Mouse (Mus musculus): ENCODE results near the gene Fam83f. TPM values are rescaled to one million over a fixed set of nuclear protein-coding genes. Genes with fewer than 3 reads are reported as not detected.

Fam83f gene
- 1.5 and 1.6 TPM in 2 replicates for polyA plus RNA-seq (2015; fragmentation: Nextera tagmentation; extraction: Ambion mirVana)

DNA sequence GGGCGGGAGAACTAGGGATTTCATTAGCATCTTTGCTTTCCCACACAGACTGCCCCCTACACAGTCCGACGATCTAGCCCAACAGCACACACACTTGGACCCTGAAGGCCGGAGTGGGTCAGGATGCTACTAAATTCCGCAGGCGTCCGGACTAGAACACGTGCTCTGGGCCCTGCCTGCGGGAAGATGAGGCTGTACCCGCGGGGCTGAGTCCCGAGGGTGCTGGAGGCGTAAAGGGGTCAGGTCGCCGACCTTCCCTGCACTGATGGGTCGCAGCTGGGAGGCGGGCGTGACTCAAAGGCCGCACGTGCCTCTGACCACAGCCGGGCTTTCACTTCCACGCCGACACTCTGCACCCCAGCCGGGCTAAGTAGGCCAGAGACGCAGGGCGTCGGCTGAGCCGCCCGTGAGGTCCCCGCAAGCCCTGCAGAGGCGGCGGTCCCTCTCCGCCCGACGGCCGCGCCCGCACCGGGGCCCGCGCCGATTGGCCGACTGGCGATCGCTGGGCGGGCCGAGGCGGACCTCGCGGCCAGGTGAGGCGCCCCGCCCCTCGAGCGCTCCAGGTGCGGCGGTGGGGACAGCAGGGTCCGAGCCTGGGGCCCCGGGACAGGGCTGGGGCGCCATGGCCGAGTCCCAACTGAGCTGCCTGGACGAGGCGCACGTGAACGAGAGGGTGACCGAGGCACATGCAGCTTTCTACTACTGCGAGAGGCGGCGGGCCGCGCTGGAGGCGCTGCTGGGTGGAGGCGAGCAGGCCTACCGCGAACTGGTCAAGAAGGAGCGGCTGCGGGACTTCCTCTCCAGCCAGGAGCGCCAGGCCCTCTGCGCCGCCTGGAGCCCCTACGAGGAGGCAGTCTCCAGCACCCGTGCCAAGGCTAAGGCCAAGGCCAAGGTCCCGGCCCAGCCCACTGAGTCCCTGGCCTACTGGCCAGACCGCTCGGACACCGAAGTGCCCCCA, at the start of gene Fam83f:
Gene Fam83f, plus strand, starts transcription at position 553 of the 958 bp plus-strand sequence.
- H3K9me3 ChIP-seq = peaks cover 6% of the 10 kb centered on the region; the same call in 1 of the 2 replicates
- no peak within 1 kb of the TSS for H3K27ac ChIP-seq
- no peak for ATAC-seq (ENCODE audit: low FRiP score, low read depth)
- H3K36me3 ChIP-seq = no peaks in the 10 kb centered on the region
- peak within 1 kb of the TSS; percentile 47 for H3K4me3 ChIP-seq
- H3K9ac ChIP-seq = peak within 1 kb of the TSS; percentile 63
- peaks cover 9% of the 10 kb centered on the region for H3K4me1 ChIP-seq
- H3K27me3 ChIP-seq = peaks cover 60% of the 10 kb centered on the region
- 4% methylated on average over 84 of the region's 85 CpGs for WGBS
- peak within 1 kb of the TSS; percentile 79 for H3K4me2 ChIP-seq (replicated peaks)

DNA sequence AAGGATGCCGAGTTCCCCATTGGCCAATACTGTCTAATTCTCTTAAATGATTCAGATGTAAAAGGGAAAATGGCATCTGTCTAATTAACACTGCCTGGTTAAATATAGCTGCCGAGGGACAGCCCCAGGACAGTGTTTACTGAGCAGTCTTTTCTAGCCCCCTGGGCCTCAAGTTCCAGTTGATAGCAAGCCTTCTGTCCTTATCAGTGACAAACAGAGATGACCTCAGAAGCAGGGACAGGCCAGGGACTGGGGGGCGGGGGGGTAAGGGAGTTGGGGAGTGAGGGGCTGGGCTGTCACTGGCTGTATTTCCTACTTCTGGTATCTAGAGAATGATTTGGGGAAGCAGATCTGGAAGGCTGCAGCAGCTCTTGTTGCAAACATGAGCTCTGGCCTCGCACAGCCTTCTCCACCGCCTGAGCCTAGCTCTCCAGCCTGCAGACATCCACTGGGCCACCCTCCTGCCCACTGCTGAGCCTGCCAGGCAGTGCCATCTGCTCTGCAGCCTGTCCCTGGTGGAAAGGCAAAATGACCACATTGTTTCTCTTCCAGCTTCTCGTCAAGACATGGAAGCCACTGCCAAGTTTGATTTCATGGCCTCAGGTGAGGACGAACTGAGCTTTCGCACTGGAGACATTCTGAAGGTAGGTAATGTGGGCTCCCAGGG, 48.3 kb upstream of the Fam83f start:
- no peaks in the 10 kb centered on the region for H3K36me3 ChIP-seq
- no peak overlapping the region for H3K4me2 ChIP-seq (replicated peaks)
- H3K9ac ChIP-seq = no peak overlapping the region
- 63% methylated on average over 8 of the region's 8 CpGs for WGBS
- H3K27me3 ChIP-seq = peaks cover 9% of the 10 kb centered on the region
- no peaks in the 10 kb centered on the region for H3K9me3 ChIP-seq
- no peak overlapping the region for H3K27ac ChIP-seq
- ATAC-seq (ENCODE audit: low FRiP score, low read depth) = peak; percentile 36; the same call in 1 of the 2 replicates
- H3K4me3 ChIP-seq = no peak overlapping the region
- H3K4me1 ChIP-seq = 0 out of 2 replicates have a peak, but pooled peaks cover 3% of the 10 kb centered on the region

DNA sequence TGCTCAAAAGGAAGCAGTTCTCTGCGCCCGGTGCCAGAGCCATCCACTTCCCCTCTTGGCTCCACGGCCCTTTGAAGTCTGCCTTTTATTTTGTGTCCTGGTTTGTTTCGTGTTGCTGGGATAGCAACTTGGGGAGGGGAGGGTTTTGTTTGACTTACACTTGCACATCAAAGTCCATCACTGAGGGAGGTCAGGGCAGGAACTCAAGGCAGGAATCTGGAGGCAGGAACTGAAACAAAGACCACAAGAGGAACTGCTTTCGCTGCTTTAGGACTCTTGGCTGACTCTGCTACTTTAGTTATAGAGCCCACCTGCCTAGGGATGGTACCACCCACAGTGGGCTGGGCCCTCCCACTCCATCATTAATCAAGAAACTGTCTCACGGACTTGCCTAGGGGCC, 45.2 kb upstream of the Fam83f start:
- 49% methylated on average over 6 of the region's 6 CpGs for WGBS
- H3K9me3 ChIP-seq = no peaks in the 10 kb centered on the region
- no peaks in the 10 kb centered on the region for H3K36me3 ChIP-seq
- peaks cover 2% of the 10 kb centered on the region for H3K27me3 ChIP-seq
- ATAC-seq (ENCODE audit: low FRiP score, low read depth) = no peak
- H3K4me2 ChIP-seq (replicated peaks) = no peak overlapping the region
- H3K4me3 ChIP-seq = no peak overlapping the region
- no peak overlapping the region for H3K9ac ChIP-seq
- peaks cover 8% of the 10 kb centered on the region for H3K4me1 ChIP-seq
- no peak overlapping the region for H3K27ac ChIP-seq

DNA sequence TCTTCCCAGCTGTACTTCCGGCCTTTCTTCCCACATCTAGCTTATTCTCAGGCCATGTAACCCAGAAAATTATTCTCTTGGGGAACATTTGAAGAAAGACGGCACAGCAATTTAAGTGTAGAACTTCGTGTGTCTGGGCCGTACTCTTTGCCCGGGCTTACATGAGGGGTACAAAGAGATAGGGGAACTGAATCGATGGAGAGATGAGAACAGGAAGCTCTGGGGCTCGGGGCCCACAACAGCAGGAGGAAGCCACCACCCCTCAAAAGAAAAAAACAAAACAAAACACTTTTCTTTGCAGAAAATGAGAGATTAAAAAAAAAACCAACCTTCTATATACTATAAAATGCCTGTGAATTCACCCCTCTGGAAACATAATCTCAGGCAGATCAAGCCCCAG, 41.5 kb upstream of the Fam83f start:
- Histone ChIP-seq H3K9me3 (no peaks in the 10 kb centered on the region), H3K27me3 (no peaks in the 10 kb centered on the region), H3K36me3 (no peaks in the 10 kb centered on the region), H3K4me1 (peaks cover 6% of the 10 kb centered on the region), H3K4me2 (replicated peaks) (no peak overlapping the region), H3K4me3 (no peak overlapping the region), H3K9ac (no peak overlapping the region), H3K27ac (no peak overlapping the region)
- 61% methylated on average over 7 of the region's 7 CpGs for WGBS
- ATAC-seq (ENCODE audit: low FRiP score, low read depth) = no peak

DNA sequence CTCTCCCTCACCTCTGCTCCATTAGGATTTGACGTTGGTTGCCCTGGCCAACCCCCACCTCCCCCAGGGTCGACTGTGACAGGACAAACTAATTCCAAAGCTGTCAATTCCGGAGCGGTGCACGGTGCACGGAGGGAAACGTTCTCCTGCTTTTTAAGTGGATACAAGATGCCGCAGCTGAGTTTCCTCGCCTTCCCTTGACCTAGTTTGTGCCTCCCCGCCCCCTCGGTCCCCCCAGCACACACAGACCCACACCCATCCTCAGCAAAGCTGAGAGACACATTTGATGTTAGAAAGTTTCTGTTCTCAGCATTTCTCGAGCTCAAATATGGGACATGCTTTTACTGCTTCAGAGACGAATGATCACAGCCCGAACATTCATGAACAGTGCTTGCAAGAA, 40.9 kb upstream of the Fam83f start:
- ATAC-seq (ENCODE audit: low FRiP score, low read depth) = no peak

DNA sequence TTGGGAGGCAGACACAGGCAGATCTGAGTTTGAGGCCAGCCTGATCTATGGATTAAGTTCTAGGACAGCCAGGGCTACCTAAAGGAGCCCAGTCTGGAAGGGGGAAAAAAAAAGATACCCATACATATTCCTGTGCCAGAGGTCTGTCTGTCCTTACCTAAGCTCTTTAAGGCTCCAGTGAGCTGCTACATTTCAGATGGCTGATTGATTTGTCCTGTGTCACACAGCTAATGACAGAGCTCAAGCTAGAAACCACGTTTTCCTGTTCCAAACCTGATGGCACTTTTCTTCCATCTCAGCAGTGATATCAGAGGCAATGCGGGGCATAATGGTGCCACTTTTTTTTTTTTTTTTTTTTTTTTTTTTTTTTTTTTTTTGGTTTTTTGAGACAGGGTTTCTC, 40.3 kb upstream of the Fam83f start:
- Histone ChIP-seq H3K9me3 (no peaks in the 10 kb centered on the region), H3K36me3 (no peaks in the 10 kb centered on the region), H3K4me1 (peaks cover 6% of the 10 kb centered on the region), H3K27ac (no peak overlapping the region), H3K4me2 (replicated peaks) (no peak overlapping the region), H3K9ac (no peak overlapping the region), H3K27me3 (no peaks in the 10 kb centered on the region), H3K4me3 (no peak overlapping the region)
- 79% methylated on average over 2 of the region's 2 CpGs for whole genome bisulfite sequencing
- ATAC-seq (ENCODE audit: low FRiP score, low read depth) = no peak

More for the DNA sequence above, 40.9 kb upstream of the Fam83f start:
- Histone ChIP-seq H3K27me3 (no peaks in the 10 kb centered on the region), H3K4me3 (no peak overlapping the region), H3K9me3 (no peaks in the 10 kb centered on the region), H3K4me1 (peaks cover 6% of the 10 kb centered on the region), H3K36me3 (no peaks in the 10 kb centered on the region), H3K4me2 (replicated peaks) (peak overlapping the region; percentile 11; the same call in 1 of the 2 replicates), H3K27ac (no peak overlapping the region), H3K9ac (no peak overlapping the region)
- WGBS = 38% methylated on average over 14 of the region's 14 CpGs

DNA sequence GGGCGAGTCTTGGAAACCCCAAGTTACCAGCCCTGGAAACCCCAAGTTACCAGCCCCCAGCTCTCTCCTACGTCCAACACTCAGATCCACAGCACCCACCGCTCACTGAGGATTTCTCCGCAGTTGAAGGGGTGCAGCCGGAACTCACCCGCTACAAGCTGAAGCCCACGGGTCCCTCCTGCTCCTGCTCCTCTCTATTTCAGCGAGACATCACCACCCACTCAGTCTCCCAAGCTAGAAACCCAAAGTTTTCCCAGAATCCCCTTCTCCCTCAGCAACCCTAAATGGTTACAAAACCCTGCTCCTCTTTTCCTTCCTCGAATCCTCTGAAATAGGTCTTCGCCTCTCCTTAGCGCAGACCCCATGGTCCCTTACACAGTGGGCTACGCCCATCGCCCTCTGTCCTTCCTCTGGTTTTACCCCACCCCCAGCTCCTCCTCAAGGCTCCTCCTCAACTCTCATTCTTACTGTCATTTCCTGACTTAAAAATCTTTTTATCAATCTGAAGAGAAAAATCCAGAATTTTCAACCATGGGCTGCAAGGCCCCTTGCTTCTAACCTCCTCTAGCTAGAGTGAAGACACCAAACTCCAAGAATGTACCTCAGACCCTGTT, 39.3 kb upstream of the Fam83f start:
- H3K27ac ChIP-seq = no peak overlapping the region
- H3K9ac ChIP-seq = no peak overlapping the region
- H3K4me3 ChIP-seq = no peak overlapping the region
- 0 out of 2 replicates have a peak, but pooled peaks cover 4% of the 10 kb centered on the region for H3K27me3 ChIP-seq
- no peaks in the 10 kb centered on the region for H3K36me3 ChIP-seq
- no peak overlapping the region for H3K4me2 ChIP-seq (replicated peaks)
- ATAC-seq (ENCODE audit: low FRiP score, low read depth) = no peak
- peaks cover 6% of the 10 kb centered on the region for H3K4me1 ChIP-seq
- no peaks in the 10 kb centered on the region for H3K9me3 ChIP-seq
- WGBS = 87% methylated on average over 13 of the region's 13 CpGs

DNA sequence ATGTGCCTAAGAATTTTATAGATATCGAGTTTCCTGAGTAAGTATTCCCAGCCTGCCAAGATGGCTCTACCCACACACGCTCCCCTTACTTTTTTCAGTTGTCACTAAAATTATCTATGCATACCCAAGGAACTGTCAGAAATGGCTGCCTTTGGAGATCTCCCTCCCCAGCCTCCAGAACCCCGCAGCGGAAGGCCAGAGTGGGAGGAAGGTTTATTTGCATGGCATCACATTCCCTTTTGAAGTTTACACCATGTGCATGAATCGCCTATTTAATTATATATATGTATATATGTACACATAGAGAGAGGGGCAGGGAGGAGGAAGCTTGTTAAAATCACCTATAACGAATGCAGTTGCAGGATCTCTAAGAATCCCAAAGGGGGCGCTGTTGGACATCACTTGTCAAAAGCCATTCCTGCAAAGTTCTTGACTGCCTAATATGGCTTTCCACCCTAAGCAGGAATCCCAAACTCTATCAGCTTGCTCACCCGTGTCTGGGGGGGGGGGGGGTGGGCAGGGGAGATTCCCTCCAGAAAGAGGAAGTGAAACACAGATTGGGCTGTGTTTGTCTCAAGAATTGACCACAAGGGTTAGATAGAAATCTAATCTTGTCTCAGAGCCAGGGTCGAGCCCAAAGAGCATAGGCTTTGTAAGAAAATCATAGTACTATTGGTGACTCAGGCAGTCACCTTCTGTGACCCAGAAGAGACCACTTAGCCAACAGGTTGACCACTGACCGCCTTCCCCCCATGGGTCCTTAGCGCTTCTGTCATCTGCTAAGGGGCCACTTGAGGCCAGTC, 37.1 kb upstream of the Fam83f start:
- H3K36me3 ChIP-seq = no peaks in the 10 kb centered on the region
- no peak overlapping the region for H3K4me3 ChIP-seq
- H3K4me2 ChIP-seq (replicated peaks) = no peak overlapping the region
- H3K4me1 ChIP-seq = peaks cover 6% of the 10 kb centered on the region
- 0 out of 2 replicates have a peak, but pooled peaks cover 4% of the 10 kb centered on the region for H3K27me3 ChIP-seq
- no peaks in the 10 kb centered on the region for H3K9me3 ChIP-seq
- no peak for ATAC-seq (ENCODE audit: low FRiP score, low read depth)
- H3K9ac ChIP-seq = no peak overlapping the region
- WGBS = 55% methylated on average over 11 of the region's 11 CpGs
- H3K27ac ChIP-seq = no peak overlapping the region

DNA sequence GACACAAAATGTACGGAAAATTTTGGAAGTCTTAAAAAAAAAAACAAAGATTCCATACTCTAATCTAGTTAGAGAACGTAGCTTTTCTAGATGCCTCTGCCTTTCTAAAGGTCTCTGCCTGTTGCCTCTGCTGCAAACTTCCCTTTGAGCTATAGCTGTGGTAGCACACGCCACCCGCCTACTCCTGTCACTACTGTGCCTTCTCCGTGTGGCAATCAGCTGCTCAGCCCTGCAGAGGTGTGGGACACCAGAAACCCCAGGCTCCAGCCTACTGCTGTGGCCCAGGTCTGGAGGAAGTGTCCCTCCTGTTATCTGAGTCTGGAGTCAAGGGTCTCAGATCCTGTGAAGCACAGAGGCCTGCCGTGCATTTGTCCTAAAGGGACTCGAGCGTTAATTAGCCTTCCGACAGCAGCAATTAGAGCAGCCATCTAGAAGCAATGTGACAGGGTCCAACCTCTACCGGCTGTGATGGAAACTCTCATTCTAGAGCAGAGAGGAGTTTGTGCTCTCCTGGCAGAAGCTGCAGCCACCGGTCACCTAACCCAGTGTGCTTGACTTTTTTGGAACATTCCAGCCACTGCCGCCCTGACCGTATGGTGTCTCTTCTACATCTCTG, 34.8 kb upstream of the Fam83f start:
- Histone ChIP-seq H3K9ac (no peak overlapping the region), H3K9me3 (no peaks in the 10 kb centered on the region), H3K27me3 (0 out of 2 replicates have a peak, but pooled peaks cover 4% of the 10 kb centered on the region), H3K4me3 (no peak overlapping the region), H3K4me1 (no peaks in the 10 kb centered on the region), H3K27ac (no peak overlapping the region), H3K4me2 (replicated peaks) (no peak overlapping the region), H3K36me3 (no peaks in the 10 kb centered on the region)
- no peak for ATAC-seq (ENCODE audit: low FRiP score, low read depth)
- WGBS = 41% methylated on average over 13 of the region's 13 CpGs

DNA sequence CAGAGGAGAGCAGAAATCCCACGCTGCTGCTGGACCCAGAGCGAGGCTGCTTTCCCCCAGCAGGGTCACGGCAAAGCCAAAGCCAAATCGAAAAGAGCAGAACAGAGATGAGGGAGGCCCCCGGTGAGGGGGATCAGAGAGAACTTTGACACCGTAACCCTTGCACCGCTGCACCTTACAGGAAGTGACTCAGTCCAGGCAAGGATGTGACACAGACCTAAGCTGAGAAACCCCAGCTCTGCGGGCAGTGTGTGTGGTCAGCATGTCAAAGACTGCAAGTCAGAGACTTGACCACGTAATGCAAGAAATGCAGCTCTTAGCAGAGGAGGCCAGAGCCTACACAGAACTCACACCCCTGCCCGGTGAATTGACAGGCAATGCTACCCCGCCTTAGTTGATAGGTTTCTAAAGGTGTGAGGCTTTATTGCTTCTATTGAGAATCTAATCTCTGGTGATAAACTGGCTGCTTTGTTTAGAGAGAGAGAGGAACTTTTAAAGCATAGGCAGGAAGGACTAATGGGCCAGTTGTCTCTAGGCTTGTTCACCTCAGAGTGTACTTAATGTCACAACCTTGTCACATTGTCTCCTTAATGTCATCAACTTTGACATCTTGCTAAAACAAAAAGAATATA, 32.5 kb upstream of the Fam83f start:
- 41% methylated on average over 11 of the region's 11 CpGs for WGBS
- Histone ChIP-seq H3K27me3 (0 out of 2 replicates have a peak, but pooled peaks cover 4% of the 10 kb centered on the region), H3K36me3 (no peaks in the 10 kb centered on the region), H3K27ac (no peak overlapping the region), H3K4me1 (no peaks in the 10 kb centered on the region; the same call in 1 of the 2 replicates), H3K9me3 (no peaks in the 10 kb centered on the region), H3K4me2 (replicated peaks) (no peak overlapping the region), H3K9ac (no peak overlapping the region), H3K4me3 (no peak overlapping the region)
- no peak for ATAC-seq (ENCODE audit: low FRiP score, low read depth)
